Mouse (Mus musculus) cerebellum, adult 9-10 months (tissue): Measurements from ENCODE around the gene Arhgap19.
"Not testable (repeated sequence)": the region's sequence is repeated elsewhere in the genome, so short reads cannot be mapped to it uniquely, and the experiment has no call there.

ENCODE experiments used
- DNase-seq: peaks from one replicate; pipeline ENCODE4 v3.0.0; 2022

Gene Arhgap19

GRCm38 (mm10) chr19:41801742-41802369 is at the start of gene Arhgap19:
Gene Arhgap19, minus strand, starts transcription at chr19:41802047.
- peak; percentile 97 for DNase-seq

DNA sequence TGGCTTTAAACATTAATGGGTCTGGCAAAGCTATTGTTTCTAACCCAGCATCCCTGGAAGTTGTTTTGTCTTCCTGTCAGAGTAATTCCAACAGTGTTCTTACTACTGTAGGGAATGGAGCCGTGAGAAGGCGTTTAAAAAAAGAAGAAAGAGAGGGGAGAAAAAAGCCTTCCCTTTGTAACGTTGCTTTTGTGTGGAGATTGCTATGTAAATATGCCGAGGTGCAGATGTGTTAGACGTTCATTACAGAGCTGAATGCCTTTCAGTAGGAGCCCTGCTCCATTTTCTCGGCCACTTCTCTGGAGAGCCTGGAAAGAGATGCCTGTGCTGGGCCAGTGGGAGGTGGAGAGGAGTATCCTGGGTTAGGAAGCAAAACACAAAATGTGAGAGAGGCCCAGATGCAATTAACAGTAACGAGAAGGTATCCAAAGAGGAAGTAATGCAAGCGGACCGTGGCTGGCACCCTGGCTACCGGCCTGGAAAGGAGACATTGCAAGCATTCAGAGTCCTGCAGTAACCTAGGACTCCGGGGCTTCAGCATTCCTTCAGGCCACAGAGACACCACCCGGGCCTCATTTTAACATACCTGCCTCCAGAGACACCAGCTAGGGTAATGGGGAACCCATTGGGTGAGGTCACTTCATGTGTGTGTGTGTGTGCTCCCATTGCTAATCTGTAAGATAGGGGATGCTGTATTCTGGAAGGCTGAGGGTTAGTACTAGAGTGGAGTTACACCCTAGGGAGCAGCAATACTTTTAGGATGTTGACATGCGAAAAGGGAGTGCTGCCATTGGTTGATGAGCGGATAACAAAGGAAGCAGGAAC is 49.1 kb upstream of the Arhgap19 start:
- DNase-seq, result no peak

- DNase-seq, result no peak
Observed at GRCm38 (mm10) chr19:41850021-41850718, 48.3 kb upstream of the Arhgap19 start.

DNA sequence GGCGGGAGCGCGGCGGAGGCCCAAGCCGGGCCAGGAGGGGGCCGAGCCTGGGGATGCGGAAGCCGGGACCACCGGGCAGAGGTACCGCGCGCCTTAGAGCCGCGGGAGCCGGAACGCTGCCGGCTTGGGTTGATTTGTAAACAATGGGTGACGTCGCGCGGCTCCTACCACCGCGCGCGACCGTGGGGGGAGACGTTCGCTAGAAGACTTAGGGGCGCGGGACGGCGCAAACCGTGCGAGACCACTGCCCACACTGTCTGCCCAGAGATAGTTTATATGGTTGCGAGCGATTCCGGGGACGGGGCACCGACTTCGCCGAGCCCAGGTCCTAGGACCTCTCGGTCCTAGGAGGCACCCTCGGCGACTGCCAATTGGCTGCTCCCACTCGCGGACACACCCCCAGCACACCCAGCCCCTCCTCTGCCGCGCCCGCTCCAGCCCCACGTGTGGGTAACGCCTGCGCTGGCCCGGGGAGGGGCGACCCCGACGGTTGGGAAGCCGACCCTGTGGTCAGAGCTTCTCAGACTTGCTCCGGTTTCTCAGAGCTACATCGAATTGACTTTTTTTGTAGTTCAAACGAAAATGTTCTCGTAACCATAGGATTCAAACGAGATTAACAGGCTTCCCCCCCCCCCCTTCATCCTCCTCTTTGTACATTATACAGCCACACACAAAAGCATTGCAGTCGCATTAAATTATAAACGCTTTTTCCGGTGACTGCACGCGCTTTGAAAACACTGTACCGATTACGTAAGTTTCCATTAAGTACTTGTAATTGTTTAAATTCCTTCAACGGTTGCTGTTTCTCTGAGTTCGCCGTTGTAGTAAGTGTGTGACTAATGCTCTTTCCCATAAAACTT is 46.4 kb upstream of the Arhgap19 start, which contains the start of gene Frat2:
Frat2 (minus strand) TSS at position 141 of the 860 bp plus-strand sequence.
- DNase-seq, result peak; percentile 87

- not testable (repeated sequence) for DNase-seq
Observed at GRCm38 (mm10) chr19:41847614-41847991, 45.8 kb upstream of the Arhgap19 start.

GRCm38 (mm10) chr19:41847091-41847581 is 45.3 kb upstream of the Arhgap19 start:
- no peak for DNase-seq

- DNase-seq, result no peak
Observed at GRCm38 (mm10) chr19:41846366-41847090, 44.7 kb upstream of the Arhgap19 start.

GRCm38 (mm10) chr19:41844345-41844744 is 42.5 kb upstream of the Arhgap19 start:
- no peak for DNase-seq

DNA sequence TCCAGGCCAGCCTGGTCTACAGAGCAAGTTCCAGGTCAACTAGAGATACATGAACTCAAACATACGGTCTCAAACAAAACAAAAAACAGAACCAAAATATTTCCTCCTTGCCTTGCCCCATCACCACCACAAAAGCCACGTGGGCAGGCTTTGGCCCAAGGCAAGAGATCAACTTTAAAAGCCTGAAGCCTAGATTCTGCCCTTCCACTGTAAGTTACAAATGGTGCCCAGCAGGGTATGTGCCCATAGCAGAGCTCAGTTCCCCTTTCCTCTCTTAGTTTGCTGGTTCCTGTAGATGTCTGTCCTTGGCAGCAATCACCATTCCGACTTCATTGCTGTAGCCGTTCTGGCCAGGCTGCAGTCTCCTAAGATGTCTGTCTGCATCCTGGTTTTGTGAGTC is 40.9 kb upstream of the Arhgap19 start:
- DNase-seq, result no peak

- peak; percentile 77 for DNase-seq
Observed at GRCm38 (mm10) chr19:41842196-41842595, 40.3 kb upstream of the Arhgap19 start.

DNA sequence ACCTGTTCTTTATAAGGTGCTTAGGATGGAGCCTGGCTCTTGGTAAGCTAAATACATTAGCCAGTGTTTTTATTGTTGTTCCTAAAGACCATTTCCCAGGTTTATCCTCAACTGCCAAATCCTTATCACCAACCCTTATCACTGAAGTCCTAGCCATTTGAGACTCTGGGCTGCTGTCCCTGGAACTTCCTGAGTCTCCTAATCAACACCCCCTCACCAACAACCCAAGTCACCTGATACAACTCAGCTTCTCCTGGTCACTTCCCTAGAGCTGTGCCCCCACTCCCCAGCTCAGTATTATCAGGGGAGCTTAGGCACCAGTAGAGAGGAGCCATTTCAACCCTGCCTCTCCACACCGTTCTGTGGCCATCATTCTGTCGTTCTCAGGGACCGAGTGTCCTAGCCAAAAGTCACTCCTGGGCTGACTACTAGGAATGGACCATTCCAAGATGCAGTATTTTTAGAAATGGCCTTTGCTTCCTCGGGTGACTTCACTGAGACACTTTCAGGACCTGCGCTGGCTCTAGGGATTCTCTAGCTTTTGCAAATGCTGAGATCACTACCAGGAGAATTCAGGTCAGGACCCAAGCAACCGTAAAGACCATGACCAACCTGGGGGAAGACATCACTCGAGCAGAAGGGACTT is 39.4 kb upstream of the Arhgap19 start:
- no peak for DNase-seq

DNA sequence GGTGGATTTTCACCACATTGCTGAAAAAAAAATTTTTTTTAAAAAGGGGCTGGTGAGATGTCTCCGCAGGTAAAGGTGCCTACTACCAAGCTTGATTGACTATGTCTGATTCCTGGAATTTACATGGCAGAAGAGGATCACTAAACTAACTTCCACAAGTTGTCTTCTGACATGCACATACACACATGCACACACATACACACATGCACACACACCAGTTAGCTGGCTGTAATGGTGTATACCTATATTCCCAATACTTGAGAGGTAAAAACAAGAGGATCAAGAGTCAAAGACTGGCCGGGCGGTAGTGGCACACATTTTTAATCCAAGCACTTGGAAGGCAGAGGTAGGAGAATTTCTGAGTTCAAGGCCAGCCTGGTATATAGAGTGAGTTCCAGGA is 37.8 kb upstream of the Arhgap19 start:
- no peak for DNase-seq

DNA sequence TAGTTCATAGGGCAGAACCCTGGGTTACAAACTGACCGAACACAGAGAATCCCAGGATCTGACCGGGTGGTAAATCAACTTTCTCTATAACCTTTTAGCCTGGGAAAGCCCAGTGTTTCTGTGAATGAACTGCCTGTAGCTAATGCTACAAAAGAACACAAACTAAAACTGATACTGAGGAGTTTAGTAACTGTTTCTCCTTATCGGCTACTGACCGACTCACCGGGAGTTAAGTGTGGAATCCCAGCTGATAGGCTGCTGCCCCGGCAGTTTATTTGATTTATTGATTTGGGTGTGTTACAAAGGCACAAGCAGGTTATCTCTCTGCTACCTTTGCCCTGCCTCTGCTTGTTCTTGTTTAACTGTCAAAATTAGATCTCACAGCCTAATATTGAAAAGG is 37.0 kb upstream of the Arhgap19 start:
- no peak for DNase-seq

DNA sequence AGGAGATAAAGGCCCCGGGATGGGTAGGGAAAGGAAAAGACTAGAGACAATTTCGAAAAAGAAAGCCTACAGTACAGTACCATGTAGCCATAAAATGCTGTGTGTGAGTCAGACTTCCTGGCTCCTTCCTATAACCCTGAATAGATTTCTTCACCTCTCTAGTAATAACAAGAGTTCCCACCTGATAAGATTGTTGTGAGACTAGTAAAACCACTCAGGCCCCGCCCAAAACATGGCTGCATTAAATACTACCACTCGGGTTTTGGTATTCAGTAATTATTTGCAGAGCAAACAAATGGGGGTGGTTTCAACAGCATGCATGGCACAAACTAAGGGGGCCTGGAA is 36.0 kb upstream of the Arhgap19 start:
- DNase-seq, result no peak

DNA sequence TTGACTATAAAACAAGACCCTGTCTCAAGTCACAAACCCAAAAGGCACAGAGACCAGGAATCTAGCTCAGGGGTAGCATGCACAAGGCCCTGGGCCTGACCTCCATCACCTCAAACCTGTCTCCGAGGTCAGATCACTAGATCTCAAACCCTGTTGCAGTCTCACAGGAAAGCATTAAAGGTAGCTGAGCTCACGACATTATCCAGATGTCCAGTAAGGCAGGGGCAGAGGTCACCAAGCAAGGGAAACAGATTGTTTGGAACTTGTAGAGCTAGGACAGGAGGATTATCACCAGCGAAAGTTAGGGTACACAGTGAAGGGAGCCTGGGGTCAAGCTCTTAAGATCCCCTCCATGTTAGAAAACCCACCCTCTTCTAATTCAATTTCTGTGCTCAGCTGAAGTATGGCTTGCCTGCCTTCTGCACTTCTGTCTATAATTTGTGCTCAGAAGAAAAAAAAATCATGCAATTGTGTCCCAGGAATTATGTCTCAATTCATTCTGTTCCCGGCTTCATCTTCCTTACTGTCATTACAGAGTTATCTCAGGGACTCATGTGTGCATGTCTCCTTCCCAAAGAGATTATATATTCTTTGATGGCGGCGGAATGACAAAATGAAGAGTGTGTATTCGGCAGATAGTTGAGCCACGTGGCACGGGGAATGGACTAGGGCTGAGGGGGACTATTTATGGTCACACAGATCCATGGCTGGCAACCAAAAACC is 35.5 kb upstream of the Arhgap19 start:
- no peak for DNase-seq

GRCm38 (mm10) chr19:41836719-41837118 is 34.9 kb upstream of the Arhgap19 start:
- no peak for DNase-seq

DNA sequence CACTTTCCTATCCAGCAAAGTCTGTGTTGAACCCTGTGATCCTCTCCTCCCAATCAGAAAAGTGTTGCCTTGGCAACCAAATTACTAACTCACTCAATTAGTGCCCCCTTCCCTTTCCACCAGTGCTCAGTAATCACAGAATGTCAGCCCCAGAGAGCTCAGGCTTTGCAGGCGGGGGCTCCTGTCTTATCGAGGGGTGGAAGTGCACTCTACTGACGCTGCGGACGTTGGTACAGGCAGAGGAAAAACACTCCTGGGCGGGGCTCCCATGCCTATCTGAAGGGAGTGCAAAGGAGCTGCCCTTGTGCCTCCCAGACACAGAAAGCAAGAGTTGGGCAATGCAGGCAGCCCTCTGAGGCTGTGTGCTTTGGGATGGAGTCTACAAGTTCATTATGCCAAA is 34.0 kb upstream of the Arhgap19 start:
- no peak for DNase-seq

GRCm38 (mm10) chr19:41835407-41835806 is 33.6 kb upstream of the Arhgap19 start:
- no peak for DNase-seq

- DNase-seq, result no peak
Observed at GRCm38 (mm10) chr19:41832501-41833201, 30.8 kb upstream of the Arhgap19 start.
